Mouse (Mus musculus) hindbrain, postnatal 0 days (tissue): ENCODE measurements around the gene Spp2. TPM values are rescaled to one million over a fixed set of nuclear protein-coding genes. Genes with fewer than 3 reads are reported as not detected.
"Not testable (repeated sequence)": the region's sequence is repeated elsewhere in the genome, so short reads cannot be mapped to it uniquely, and the experiment has no call there.

ENCODE experiments used
- ATAC-seq: fragments of 200-750 bp; cut with Nextera tagmentation; 2 replicates; pipeline ENCODE4 v1.8.0; 2017; ENCODE audit warnings: mild to moderate bottlenecking, moderate TSS enrichment, moderate library complexity
- DNase-seq: peaks from one replicate; pipeline ENCODE4 v3.0.0-alpha.2; 2015; ENCODE audit warnings: low spot score
- H3K27ac ChIP-seq: fragments of 300-500 bp; sonication (generic); 2 replicates; pipeline ENCODE4 v1.5.1; 2014; ENCODE audit warnings: mild to moderate bottlenecking
- H3K27me3 ChIP-seq: fragments of 300-500 bp; sonication (generic); 2 replicates; pipeline ENCODE4 v1.6.1; 2014; ENCODE audit warnings: low read length, mixed read lengths; ENCODE audit not compliant: insufficient read depth
- H3K36me3 ChIP-seq: fragments of 300-500 bp; sonication (generic); 2 replicates; pipeline ENCODE4 v1.6.1; 2014; ENCODE audit warnings: low read length, mixed read lengths; ENCODE audit not compliant: insufficient read depth
- H3K4me1 ChIP-seq: fragments of 300-500 bp; sonication (generic); 2 replicates; pipeline ENCODE4 v1.6.1; 2014; ENCODE audit warnings: antibody characterized with exemption, low read length, mixed read lengths; ENCODE audit not compliant: insufficient read depth
- H3K4me2 ChIP-seq: fragments of 300-500 bp; sonication (generic); 2 replicates; pipeline ENCODE4 v1.6.1; 2014; ENCODE audit warnings: low read depth, mild to moderate bottlenecking, low read length, moderate library complexity, mixed read lengths
- H3K4me3 ChIP-seq: fragments of 300-500 bp; sonication (generic); 2 replicates; pipeline ENCODE4 v1.5.1; 2014; ENCODE audit warnings: low read length
- H3K9ac ChIP-seq: fragments of 300-500 bp; sonication (generic); replicated peaks from 2 replicates; pipeline ENCODE4 v1.6.1; 2014; ENCODE audit warnings: mild to moderate bottlenecking, low read length, moderate library complexity, mixed read lengths
- H3K9me3 ChIP-seq: fragments of 300-500 bp; sonication (generic); 2 replicates; pipeline ENCODE4 v1.6.1; 2016; ENCODE audit warnings: low read length, mixed read lengths
- CTCF ChIP-seq: IDR thresholded peaks from 2 replicates; pipeline ENCODE4 v1.5.1; 2016; ENCODE audit warnings: antibody characterized with exemption, control low read depth, low read depth
- WGBS: fragments of 180-500 bp; shearing (Covaris S2); extraction: QIAGEN DNeasy Blood & Tissue Kit; methylation state at CpG from one replicate; pipeline ENCODE4 v1.1.7; 2014; 5-methylcytosine and 5-hydroxymethylcytosine counted together
- polyA plus RNA-seq: library from polyadenylated mRNA; unstranded; fragments of >200 nt; fragmentation: Nextera tagmentation; extraction: Ambion mirVana; gene quantifications from 2 replicates; pipeline ENCODE4 v1.2.1, GENCODE M21; 2015
- total RNA-seq: library from RNA; depleted of rRNA; stranded (reverse); fragments of >200 nt; gene quantifications from 2 replicates; pipeline ENCODE4 v1.2.3, GENCODE M21; 2014

The Spp2 gene
- total and polyA plus RNA-seq, 2 experiments from 2014 or later = 0.48 TPM; not detected in 1

DNA sequence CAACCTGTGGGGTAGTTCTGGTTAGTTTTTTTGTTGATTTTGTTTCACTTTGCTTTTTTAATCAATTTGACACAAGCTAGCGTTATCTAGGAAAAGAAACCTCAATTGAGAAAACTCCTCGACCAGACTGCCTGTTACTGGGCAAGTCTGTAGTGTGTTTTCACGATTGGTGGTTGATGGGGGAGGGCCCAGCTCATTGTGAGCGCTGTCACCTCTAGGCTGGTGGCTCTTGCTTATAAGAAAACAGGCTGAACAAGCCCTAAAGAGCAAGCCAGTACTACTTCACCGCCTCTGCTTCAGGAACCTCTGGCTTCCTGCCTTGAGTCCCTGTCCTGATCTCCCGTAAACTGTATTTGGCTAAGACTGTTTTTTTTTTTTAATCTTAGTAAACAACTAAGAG, 40.7 kb downstream of the Spp2 start:
- no peak overlapping the region for H3K27ac ChIP-seq
- ATAC-seq (no peak), DNase-seq (no peak)
- H3K9ac ChIP-seq = no peak overlapping the region
- H3K4me3 ChIP-seq = no peak overlapping the region
- TF ChIP-seq CTCF = no peak
- H3K4me1 ChIP-seq = no peaks in the 10 kb centered on the region
- no peaks in the 10 kb centered on the region for H3K27me3 ChIP-seq
- no peak overlapping the region for H3K4me2 ChIP-seq
- H3K9me3 ChIP-seq = no peaks in the 10 kb centered on the region
- H3K36me3 ChIP-seq = no peaks in the 10 kb centered on the region
- 15% methylated on average over 6 of the region's 6 CpGs for WGBS

DNA sequence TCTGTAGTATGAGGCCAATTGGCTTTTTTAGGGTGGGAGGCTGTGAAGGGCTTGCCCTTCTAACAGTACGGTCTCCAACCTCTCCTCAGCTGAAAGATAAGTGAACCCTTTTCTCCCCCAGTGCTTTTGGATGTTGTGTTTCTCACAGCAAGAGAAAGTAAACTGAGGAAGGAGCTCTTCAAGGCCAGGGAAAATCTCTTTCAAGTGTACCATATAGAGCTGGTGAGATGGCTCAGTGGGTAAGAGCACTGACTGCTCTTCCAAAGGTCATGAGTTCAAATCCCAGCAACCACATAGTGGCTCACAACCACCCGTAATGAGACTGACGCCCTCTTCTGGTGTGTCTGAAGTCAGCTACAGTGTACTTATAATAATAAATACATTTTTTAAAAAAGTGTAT, 41.3 kb downstream of the Spp2 start:
- not testable (repeated sequence) for H3K9ac ChIP-seq, ATAC-seq, H3K4me2 ChIP-seq, DNase-seq, H3K27me3 ChIP-seq, H3K4me3 ChIP-seq, H3K4me1 ChIP-seq, H3K9me3 ChIP-seq, H3K27ac ChIP-seq, H3K36me3 ChIP-seq
- WGBS = 76% methylated on average over 3 of the region's 3 CpGs

DNA sequence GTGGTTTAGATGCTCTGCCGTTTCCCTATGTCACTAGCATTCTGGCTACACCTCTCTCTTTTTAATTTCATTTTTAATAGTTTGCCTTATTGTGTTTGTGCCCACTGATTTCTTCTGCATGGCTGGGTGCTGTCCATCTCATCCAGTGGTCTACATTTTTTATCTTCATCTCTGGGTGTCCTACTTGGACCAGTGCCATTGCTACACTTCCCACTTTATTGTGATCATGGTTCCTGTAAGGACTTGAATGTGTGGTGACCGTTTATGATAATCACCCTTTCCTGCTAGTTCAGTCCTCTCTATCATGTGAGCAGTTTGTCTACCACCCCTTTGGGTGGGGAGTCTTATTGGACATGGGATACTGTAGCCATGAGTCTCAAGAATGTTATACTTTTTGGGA, 43.0 kb downstream of the Spp2 start:
- 63% methylated on average over 2 of the region's 2 CpGs for whole genome bisulfite sequencing
- no peak for TF ChIP-seq CTCF
- no peaks in the 10 kb centered on the region for H3K4me1 ChIP-seq

DNA sequence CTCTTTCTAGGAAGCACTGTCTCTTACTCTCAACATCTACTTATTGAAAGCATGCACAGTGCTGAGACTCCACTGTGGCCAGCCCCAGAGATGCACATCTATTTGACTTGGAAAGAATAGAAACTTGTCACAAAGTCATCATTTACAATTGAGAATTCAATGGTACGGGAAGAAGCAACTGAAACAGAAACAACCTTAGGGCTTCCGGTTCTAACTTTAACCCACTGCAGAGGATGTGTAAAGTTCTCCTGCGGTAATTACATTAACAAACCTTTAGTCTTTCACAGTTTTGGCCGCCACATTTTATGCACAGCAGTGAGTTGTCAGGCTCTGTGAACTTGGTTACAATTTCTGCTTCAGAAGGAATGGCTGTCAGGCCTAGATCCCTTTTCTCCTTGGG, 43.9 kb downstream of the Spp2 start:
- WGBS = 73% methylated on average over 4 of the region's 4 CpGs
- no peaks in the 10 kb centered on the region for H3K36me3 ChIP-seq
- ATAC-seq (no peak), DNase-seq (no peak)
- no peak for TF ChIP-seq CTCF
- no peak overlapping the region for H3K27ac ChIP-seq
- no peak overlapping the region for H3K4me3 ChIP-seq
- no peaks in the 10 kb centered on the region for H3K27me3 ChIP-seq
- no peaks in the 10 kb centered on the region for H3K4me1 ChIP-seq
- H3K9ac ChIP-seq = no peak overlapping the region
- no peak overlapping the region for H3K4me2 ChIP-seq
- H3K9me3 ChIP-seq = no peaks in the 10 kb centered on the region

More for the DNA sequence above, 43.0 kb downstream of the Spp2 start:
- no peaks in the 10 kb centered on the region for H3K36me3 ChIP-seq
- DNase-seq = no peak
- ATAC-seq = no peak
- no peak overlapping the region for H3K4me3 ChIP-seq
- no peaks in the 10 kb centered on the region for H3K27me3 ChIP-seq
- no peak overlapping the region for H3K9ac ChIP-seq
- H3K4me2 ChIP-seq = no peak overlapping the region
- H3K9me3 ChIP-seq = no peaks in the 10 kb centered on the region
- H3K27ac ChIP-seq = no peak overlapping the region

DNA sequence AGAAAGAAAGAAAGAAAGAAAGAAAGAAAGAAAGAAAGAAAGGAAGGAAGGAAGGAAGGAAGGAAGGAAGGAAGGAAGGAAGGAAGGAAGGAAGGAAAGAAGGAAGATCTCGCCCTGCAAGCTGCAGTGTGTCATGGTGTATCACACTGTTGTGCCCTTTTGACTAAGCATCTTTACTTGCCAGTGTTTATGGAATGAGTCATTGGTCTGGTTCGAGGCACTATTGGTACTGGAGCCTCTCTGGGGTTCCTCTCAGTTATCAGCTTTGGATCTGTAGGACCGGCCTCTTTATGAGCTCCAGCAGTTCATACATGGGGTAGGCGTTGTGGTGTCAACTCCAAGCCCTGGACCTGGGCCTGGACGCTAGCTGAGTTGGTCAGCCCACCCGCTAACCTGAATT, 45.4 kb downstream of the Spp2 start:
- H3K9me3 ChIP-seq = no peaks in the 10 kb centered on the region
- H3K27ac ChIP-seq = no peak overlapping the region
- H3K36me3 ChIP-seq = no peaks in the 10 kb centered on the region
- no peak for TF ChIP-seq CTCF
- H3K4me1 ChIP-seq = no peaks in the 10 kb centered on the region
- no peak overlapping the region for H3K4me3 ChIP-seq
- ATAC-seq (no peak), DNase-seq (no peak)
- no peak overlapping the region for H3K9ac ChIP-seq
- 97% methylated on average over 6 of the region's 6 CpGs for WGBS
- H3K4me2 ChIP-seq = no peak overlapping the region
- no peaks in the 10 kb centered on the region for H3K27me3 ChIP-seq

DNA sequence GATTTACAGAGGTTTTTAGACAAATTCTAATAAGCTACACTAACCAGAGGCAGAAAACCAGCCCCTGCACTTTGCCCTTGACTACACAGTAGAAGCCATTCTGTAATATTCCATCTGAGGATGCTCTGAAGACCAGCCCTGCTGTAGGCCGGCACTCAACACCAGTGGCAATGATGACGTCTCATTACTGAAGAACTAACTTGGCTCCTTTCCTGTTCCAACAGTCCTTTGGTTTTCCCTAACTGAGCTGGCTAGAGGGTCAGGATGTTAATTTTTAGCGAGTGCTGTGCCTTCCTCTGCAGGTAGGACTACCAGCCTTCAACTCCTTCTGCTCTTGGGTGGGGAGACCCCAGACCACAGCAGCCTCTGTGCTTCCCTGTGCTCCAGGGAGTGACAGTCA, 47.9 kb downstream of the Spp2 start:
- 53% methylated on average over 3 of the region's 3 CpGs for WGBS

DNA sequence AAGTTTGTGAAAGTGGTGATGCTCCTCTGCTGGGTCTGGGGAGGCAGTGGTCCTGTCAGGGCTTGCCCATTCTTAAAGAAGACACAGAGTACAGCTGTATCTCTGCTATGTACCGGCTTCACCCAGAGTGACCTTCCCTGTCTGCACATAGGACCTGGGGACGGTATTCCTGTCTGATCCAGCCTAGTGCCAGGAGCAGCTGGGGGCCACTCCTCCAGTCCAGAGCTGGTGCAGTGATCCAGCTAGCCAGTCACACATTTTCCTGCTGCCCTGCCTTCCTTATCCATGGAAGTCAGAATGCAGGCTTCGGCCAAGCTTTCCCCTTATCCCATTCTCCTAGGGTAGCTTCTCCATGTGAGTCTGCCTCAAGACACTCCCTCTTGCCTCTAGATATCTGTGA, 49.0 kb downstream of the Spp2 start:
- no peak overlapping the region for H3K4me3 ChIP-seq
- H3K4me2 ChIP-seq = no peak overlapping the region
- no peak overlapping the region for H3K9ac ChIP-seq
- TF ChIP-seq CTCF = no peak
- no peak overlapping the region for H3K27ac ChIP-seq
- no peak for ATAC-seq
- DNase-seq = no peak
- WGBS = 85% methylated on average over 3 of the region's 3 CpGs
- H3K27me3 ChIP-seq = no peaks in the 10 kb centered on the region
- no peaks in the 10 kb centered on the region for H3K9me3 ChIP-seq
- H3K36me3 ChIP-seq = no peaks in the 10 kb centered on the region
- no peaks in the 10 kb centered on the region for H3K4me1 ChIP-seq

More for the DNA sequence above, 47.9 kb downstream of the Spp2 start:
- TF ChIP-seq CTCF = no peak
- DNase-seq (no peak), ATAC-seq (no peak)
- no peak overlapping the region for H3K27ac ChIP-seq
- H3K36me3 ChIP-seq = no peaks in the 10 kb centered on the region
- no peak overlapping the region for H3K4me3 ChIP-seq
- H3K9me3 ChIP-seq = no peaks in the 10 kb centered on the region
- no peak overlapping the region for H3K9ac ChIP-seq
- H3K4me1 ChIP-seq = no peaks in the 10 kb centered on the region
- H3K27me3 ChIP-seq = no peaks in the 10 kb centered on the region
- H3K4me2 ChIP-seq = no peak overlapping the region
